37 mouse cellular contexts compared by ENCODE assay signal in genomic region chr2:148868959-148869358, GRCm38 (mm10). TPM values are rescaled to one million over a fixed set of nuclear protein-coding genes. Genes with fewer than 3 reads are reported as not detected.
"Had no signal": no experiment of that assay in that cellular context is flagged by ENCODE, and none has a peak within 500 bp of the region (broad histone marks: within the 10 kb centered on the region; RNA-seq: fewer than 3 reads in every experiment).

No protein-coding gene starts in this region.

- H3K4me3 ChIP-seq: gastrocnemius, adult 2 months; heart, adult 2 months; heart, embryonic 13.5 days; heart, embryonic 15.5 days; hindbrain, embryonic 10.5 days; hindbrain, embryonic 12.5 days; intestine, embryonic 15.5 days; layer of hippocampus, adult 2 months; left cerebral cortex, adult 2 months; limb, embryonic 13.5 days; limb, embryonic 15.5 days; liver, embryonic 12.5 days had no signal

- ATAC-seq: hindbrain, embryonic 16.5 days; inflammation-experienced regulatory T-cells, adult 6 months; intestine, embryonic 15.5 days; intestine, postnatal 0 days; liver, embryonic 12.5 days had no signal

- DNase-seq: gastrocnemius, adult 2 months; gastrocnemius, postnatal 10 days; gastrocnemius, postnatal 25 days; heart, adult 2 months; heart, postnatal 14 days; heart, postnatal 36 days; kidney, adult 2 months; kidney, postnatal 10 days; kidney, postnatal 25 days; kidney, postnatal 4 days had no signal

RNA-seq across cellular contexts. Expression of gene 9230104L09Rik, which starts 4.1 kb away (rescaled TPM):
- total RNA-seq: gastrocnemius, postnatal 4 days; layer of hippocampus, adult 2 months; layer of hippocampus, postnatal 10 days; layer of hippocampus, postnatal 25 days; left cerebral cortex, adult 2 months; left cerebral cortex, postnatal 14 days; left cerebral cortex, postnatal 36 days; liver, adult 2 months had no signal
- polyA plus RNA-seq: frontal cortex, adult 2 months; heart, embryonic 11.5 days; heart, embryonic 13.5 days; hindbrain, embryonic 10.5 days; hindbrain, embryonic 12.5 days; hindbrain, embryonic 14.5 days; hindbrain, embryonic 16.5 days; inflammation-experienced regulatory T-cells, adult 6 months; intestine, embryonic 15.5 days; intestine, postnatal 0 days; kidney, adult 2 months; kidney, embryonic 14.5 days; kidney, embryonic 16.5 days; limb, embryonic 11.5 days; limb, embryonic 13.5 days; limb, embryonic 15.5 days; liver, adult 2 months; liver, embryonic 12.5 days; liver, embryonic 14.5 days had no signal

RNA-seq across cellular contexts. Expression of gene Cst9, which starts 34.0 kb away (rescaled TPM):
- total RNA-seq: gastrocnemius, adult 2 months; gastrocnemius, postnatal 10 days; gastrocnemius, postnatal 25 days; gastrocnemius, postnatal 4 days; heart, adult 2 months; layer of hippocampus, adult 2 months; layer of hippocampus, postnatal 10 days; layer of hippocampus, postnatal 25 days; left cerebral cortex, adult 2 months; left cerebral cortex, postnatal 14 days; left cerebral cortex, postnatal 36 days; liver, adult 2 months had no signal
- polyA plus RNA-seq: frontal cortex, adult 2 months; hindbrain, embryonic 10.5 days; hindbrain, embryonic 12.5 days; hindbrain, embryonic 14.5 days; hindbrain, embryonic 16.5 days; inflammation-experienced regulatory T-cells, adult 6 months; intestine, embryonic 15.5 days; intestine, postnatal 0 days; kidney, adult 2 months; kidney, embryonic 14.5 days; limb, embryonic 11.5 days; limb, embryonic 13.5 days; limb, embryonic 15.5 days; liver, adult 2 months had no signal

RNA-seq across cellular contexts. Expression of gene Cst13, which starts 49.1 kb away (rescaled TPM):
- total RNA-seq: gastrocnemius, adult 2 months; gastrocnemius, postnatal 10 days; gastrocnemius, postnatal 25 days; gastrocnemius, postnatal 4 days; heart, adult 2 months; heart, postnatal 14 days; heart, postnatal 36 days; layer of hippocampus, adult 2 months; layer of hippocampus, postnatal 10 days; layer of hippocampus, postnatal 25 days; left cerebral cortex, adult 2 months; left cerebral cortex, postnatal 14 days; left cerebral cortex, postnatal 36 days; liver, adult 2 months had no signal
- polyA plus RNA-seq: frontal cortex, adult 2 months; heart, adult 2 months; heart, embryonic 11.5 days; heart, embryonic 13.5 days; heart, embryonic 15.5 days; heart, postnatal 0 days; hindbrain, embryonic 10.5 days; hindbrain, embryonic 12.5 days; hindbrain, embryonic 14.5 days; hindbrain, embryonic 16.5 days; inflammation-experienced regulatory T-cells, adult 6 months; intestine, embryonic 15.5 days; intestine, postnatal 0 days; kidney, adult 2 months; kidney, embryonic 14.5 days; kidney, embryonic 16.5 days; limb, embryonic 11.5 days; limb, embryonic 13.5 days; limb, embryonic 15.5 days; liver, adult 2 months; liver, embryonic 12.5 days; liver, embryonic 14.5 days had no signal
